In genomic region chr7:6430342-6430741, GRCm38 (mm10) we compare ENCODE assay signal across 8 mouse cellular contexts. TPM values are rescaled to one million over a fixed set of nuclear protein-coding genes. Genes with fewer than 3 reads are reported as not detected.
DNase-seq lines count a peak whose midpoint lies in the region; ATAC-seq and TF ChIP-seq lines count a peak whose summit lies in the region.

No protein-coding gene starts in this region.

- no peak overlapping the region for H3K4me3 ChIP-seq in kidney, adult 2 months (ENCODE audit: insufficient read depth, low read depth, low read length)
- H3K4me3 ChIP-seq in kidney, embryonic 16.5 days (ENCODE audit: low read length), result no peak overlapping the region
- no peak overlapping the region for H3K4me3 ChIP-seq in CH12.LX (replicated peaks in 1 of 3; ENCODE audit: low read depth in 2 of 3, low read length in 2 of 3, poor library complexity in 1 of 3)
- H3K4me3 ChIP-seq in hindbrain, embryonic 14.5 days (replicated peaks; ENCODE audit: low read length), result no peak overlapping the region

- H3K4me2 ChIP-seq in kidney, embryonic 16.5 days (replicated peaks; ENCODE audit: low read depth, low read length), result no peak overlapping the region
- H3K4me2 ChIP-seq in CH12.LX (ENCODE audit: insufficient read depth, low read depth, poor library complexity, severe bottlenecking), result no peak overlapping the region
- H3K4me2 ChIP-seq in hindbrain, embryonic 14.5 days (replicated peaks), result no peak overlapping the region

- no peak for ATAC-seq in kidney, embryonic 16.5 days (ENCODE audit: low FRiP score, low TSS enrichment)
- ATAC-seq in hindbrain, embryonic 14.5 days (ENCODE audit: low FRiP score), result no peak

- TF ChIP-seq CTCF in kidney, adult 2 months (conservative IDR thresholded peaks at IDR 0.05; ENCODE audit: insufficient read depth, insufficient read length, low read depth, low read length), result peak; percentile 73
- TF ChIP-seq CTCF in CH12.LX (conservative IDR thresholded peaks at IDR 0.05 in 1 of 2, IDR thresholded peaks at IDR 0.05 in 1 of 2; ENCODE audit: low read depth in 2 of 2, low read length in 2 of 2), result peak; percentile 26 to 58; a peak in 3 of 4 replicates

- no peaks in the 10 kb centered on the region for H3K36me3 ChIP-seq in kidney, adult 2 months (ENCODE audit: control insufficient read depth, insufficient read depth, low read length)
- no peaks in the 10 kb centered on the region for H3K36me3 ChIP-seq in kidney, embryonic 16.5 days (ENCODE audit: insufficient read depth, low read length)
- no peaks in the 10 kb centered on the region for H3K36me3 ChIP-seq in CH12.LX (replicated peaks in 1 of 2; ENCODE audit: control insufficient read depth in 1 of 2, insufficient read depth in 1 of 2, low read length in 1 of 2)
- 0 out of 2 replicates have a peak, but pooled peaks cover 3% of the 10 kb centered on the region for H3K36me3 ChIP-seq in hindbrain, embryonic 14.5 days (replicated peaks; ENCODE audit: control insufficient read depth, insufficient read depth)

- dilution Hi-C loops in CH12.LX (cut with MboI; ENCODE audit: extremely low pct_ligation_motif_present, extremely low pct_unique_long_range_greater_than_20kb, low sequenced_read_pairs), result no loop called here

- 43% methylated on average over 2 of the region's 2 CpGs for WGBS in kidney, adult 2 months
- 37% methylated on average over 2 of the region's 2 CpGs for WGBS in kidney, embryonic 16.5 days
- 36% methylated on average over 2 of the region's 2 CpGs for WGBS in hindbrain, embryonic 14.5 days

- no peak overlapping the region for H3K9ac ChIP-seq in kidney, embryonic 16.5 days (replicated peaks; ENCODE audit: low read length)
- H3K9ac ChIP-seq in CH12.LX (ENCODE audit: insufficient read depth, low read depth), result no peak overlapping the region
- no peak overlapping the region for H3K9ac ChIP-seq in hindbrain, embryonic 14.5 days

- no peaks in the 10 kb centered on the region for H3K4me1 ChIP-seq in kidney, adult 2 months (ENCODE audit: control insufficient read depth, insufficient read depth, low read length)
- H3K4me1 ChIP-seq in kidney, embryonic 16.5 days (ENCODE audit: insufficient read depth, low read length), result no peaks in the 10 kb centered on the region
- no peaks in the 10 kb centered on the region for H3K4me1 ChIP-seq in CH12.LX (ENCODE audit: control insufficient read depth in 1 of 2, insufficient read depth in 2 of 2)
- peaks cover 6% of the 10 kb centered on the region for H3K4me1 ChIP-seq in hindbrain, embryonic 14.5 days (replicated peaks; ENCODE audit: control insufficient read depth, insufficient read depth, low read length)

- peaks cover 5% of the 10 kb centered on the region for H3K9me3 ChIP-seq in kidney, embryonic 16.5 days (ENCODE audit: low read length)
- H3K9me3 ChIP-seq in CH12.LX (replicated peaks; ENCODE audit: low read length), result peaks cover 22% of the 10 kb centered on the region
- H3K9me3 ChIP-seq in hindbrain, embryonic 14.5 days (ENCODE audit: control insufficient read depth, low read length), result peaks cover 10% of the 10 kb centered on the region

- peak; percentile 36 for DNase-seq in kidney, adult 2 months
- DNase-seq in CH12.LX (ENCODE audit: extremely low read depth), result peak; percentile 15
- peak; percentile 61 for DNase-seq in ZHBTc4 (ENCODE audit: low read depth, low spot score)
- DNase-seq in induced T-regulatory cell, adult 2 months (ENCODE audit: low read depth), result peak; percentile 56
- peak; percentile 30 for DNase-seq in retina, postnatal 1 day
- DNase-seq in left cerebral cortex, adult 11 months (ENCODE audit: low spot score), result no peak
- no peak for DNase-seq in hindbrain, embryonic 14.5 days (ENCODE audit: low spot score)

- in situ Hi-C loops in CH12.LX (cut with MboI; ENCODE audit: low pct_ligation_motif_present, low pct_unique_long_range_greater_than_20kb, low sequenced_read_pairs), result no loop called here

- no peaks in the 10 kb centered on the region for H3K79me2 ChIP-seq in CH12.LX (replicated peaks; ENCODE audit: control insufficient read depth, extremely low read depth, insufficient read depth, poor library complexity, severe bottlenecking)

- peak; percentile 14 for TF ChIP-seq RAD21 in CH12.LX (IDR thresholded peaks at IDR 0.05; ENCODE audit: low read depth, low read length)

- no peak for TF ChIP-seq EP300 in CH12.LX (IDR thresholded peaks at IDR 0.05; ENCODE audit: low read length)

- no peak overlapping the region for H3K27ac ChIP-seq in kidney, adult 2 months (ENCODE audit: insufficient read depth, low read depth, low read length)
- H3K27ac ChIP-seq in kidney, embryonic 16.5 days (ENCODE audit: low read length), result no peak overlapping the region
- H3K27ac ChIP-seq in CH12.LX (ENCODE audit: insufficient read depth, low read depth), result no peak overlapping the region
- H3K27ac ChIP-seq in hindbrain, embryonic 14.5 days, result no peak overlapping the region

- TF ChIP-seq POLR2A in kidney, adult 2 months (IDR thresholded peaks at IDR 0.05; ENCODE audit: low read depth, low read length), result no peak
- TF ChIP-seq POLR2A in CH12.LX (IDR thresholded peaks at IDR 0.05; ENCODE audit: low read depth, low read length), result no peak

- H3K27me3 ChIP-seq in kidney, adult 2 months (replicated peaks; ENCODE audit: control insufficient read depth, insufficient read depth, low read length), result no peaks in the 10 kb centered on the region
- no peaks in the 10 kb centered on the region for H3K27me3 ChIP-seq in kidney, embryonic 16.5 days (ENCODE audit: insufficient read depth, low read length)
- H3K27me3 ChIP-seq in CH12.LX (replicated peaks), result no peaks in the 10 kb centered on the region
- H3K27me3 ChIP-seq in hindbrain, embryonic 14.5 days (ENCODE audit: control insufficient read depth, insufficient read depth, low read length), result no peaks in the 10 kb centered on the region

TF ChIP-seq in CH12.LX, 34 proteins besides CTCF, POLR2A, EP300 and RAD21:
- peak; percentile 43 for TF ChIP-seq SMC3 (IDR thresholded peaks at IDR 0.05; ENCODE audit: low read depth, low read length)
- no peak for TF ChIP-seq HCFC1 (IDR thresholded peaks at IDR 0.05; ENCODE audit: low read depth, low read length)

RNA-seq across cellular contexts. Expression of gene Olfr1344, which starts 8.1 kb away (rescaled TPM):
- not detected in 2 replicates for polyA plus RNA-seq in kidney, adult 2 months (2012; rRNA removed)
- not detected in 2 replicates for polyA plus RNA-seq in kidney, embryonic 16.5 days (2015; fragmentation: Nextera tagmentation; extraction: Ambion mirVana)
- total RNA-seq in CH12.LX (2012; rRNA removed) (not detected in 2 replicates), CH12.LX (2014; rRNA removed) (not detected in 2 replicates)
- not detected in 2 replicates for polyA plus RNA-seq in CH12.LX (2012; ENCODE audit: insufficient read length, low read depth)
- 0.29 and 0.91 TPM in 2 replicates for polyA plus RNA-seq in hindbrain, embryonic 14.5 days (2014; fragmentation: Nextera tagmentation; extraction: Ambion mirVana)

RNA-seq across cellular contexts. Expression of gene Gm20715, which starts 20.3 kb away (rescaled TPM):
- polyA plus RNA-seq in kidney, adult 2 months (2012; rRNA removed), result not detected in 2 replicates
- polyA plus RNA-seq in kidney, embryonic 16.5 days (2015; fragmentation: Nextera tagmentation; extraction: Ambion mirVana), result not detected in 2 replicates
- total RNA-seq in CH12.LX (2012; rRNA removed) (not detected in 2 replicates), CH12.LX (2014; rRNA removed) (not detected in 2 replicates)
- polyA plus RNA-seq in CH12.LX (2012; ENCODE audit: insufficient read length, low read depth), result not detected in 2 replicates
- not detected in 2 replicates for polyA plus RNA-seq in hindbrain, embryonic 14.5 days (2014; fragmentation: Nextera tagmentation; extraction: Ambion mirVana)

RNA-seq across cellular contexts. Expression of gene Olfr1336, which starts 25.6 kb away (rescaled TPM):
- polyA plus RNA-seq in kidney, adult 2 months (2012; rRNA removed), result not detected in 2 replicates
- not detected in 2 replicates for polyA plus RNA-seq in kidney, embryonic 16.5 days (2015; fragmentation: Nextera tagmentation; extraction: Ambion mirVana)
- total RNA-seq in CH12.LX (2012; rRNA removed) (not detected in 2 replicates), CH12.LX (2014; rRNA removed) (not detected in 2 replicates)
- polyA plus RNA-seq in CH12.LX (2012; ENCODE audit: insufficient read length, low read depth), result not detected in 2 replicates
- not detected in 2 replicates for polyA plus RNA-seq in hindbrain, embryonic 14.5 days (2014; fragmentation: Nextera tagmentation; extraction: Ambion mirVana)

RNA-seq across cellular contexts. Expression of gene Smim17, which starts 31.8 kb away (rescaled TPM):
- polyA plus RNA-seq in kidney, adult 2 months (2012; rRNA removed), result 0.03 TPM in 1 of 2 replicates, not detected in the other
- polyA plus RNA-seq in kidney, embryonic 16.5 days (2015; fragmentation: Nextera tagmentation; extraction: Ambion mirVana), result 0.35 TPM in 1 of 2 replicates, not detected in the other
- not detected in 2 replicates for total RNA-seq in CH12.LX (2012; rRNA removed)
- not detected in 2 replicates for total RNA-seq in CH12.LX (2014; rRNA removed)
- not detected in 2 replicates for polyA plus RNA-seq in CH12.LX (2012; ENCODE audit: insufficient read length, low read depth)
- 8.2 and 8.3 TPM in 2 replicates for polyA plus RNA-seq in hindbrain, embryonic 14.5 days (2014; fragmentation: Nextera tagmentation; extraction: Ambion mirVana)

RNA-seq across cellular contexts. Expression of gene Olfr1346, which starts 36.6 kb away (rescaled TPM):
- not detected in 2 replicates for polyA plus RNA-seq in kidney, adult 2 months (2012; rRNA removed)
- polyA plus RNA-seq in kidney, embryonic 16.5 days (2015; fragmentation: Nextera tagmentation; extraction: Ambion mirVana), result not detected in 2 replicates
- total RNA-seq in CH12.LX (2012; rRNA removed) (not detected in 2 replicates), CH12.LX (2014; rRNA removed) (not detected in 2 replicates)
- polyA plus RNA-seq in CH12.LX (2012; ENCODE audit: insufficient read length, low read depth), result not detected in 2 replicates
- not detected in 2 replicates for polyA plus RNA-seq in hindbrain, embryonic 14.5 days (2014; fragmentation: Nextera tagmentation; extraction: Ambion mirVana)

Comparison
In these comparisons a context has a peak if more than half of its experiments do, and no peak if none do; other contexts are left out.
1. DNase-seq: peak in kidney, adult 2 months (single experiment), CH12.LX (single experiment), ZHBTc4 (single experiment), induced T-regulatory cell, adult 2 months (single experiment) and retina, postnatal 1 day (single experiment); none in left cerebral cortex, adult 11 months (single experiment) and hindbrain, embryonic 14.5 days (single experiment).